Mouse (Mus musculus) embryonic facial prominence, embryonic 14.5 days (tissue): ENCODE data around the gene Oas1c. TPM values are rescaled to one million over a fixed set of nuclear protein-coding genes. Genes with fewer than 3 reads are reported as not detected.
A peak's percentile ranks its signal among the peaks of the same experiment; 100 is the strongest.

Experiments
- ATAC-seq: fragments of 200-750 bp; cut with Nextera tagmentation; 2 replicates; pipeline ENCODE4 v1.8.0; 2017; ENCODE audit warnings: low read depth, moderate number of reproducible peaks, moderate TSS enrichment
- DNase-seq: peaks from one replicate; pipeline ENCODE4 v3.0.0-alpha.2; 2015; ENCODE audit warnings: low spot score
- H3K27ac ChIP-seq: fragments of 300-500 bp; sonication (generic); replicated peaks from 2 replicates; pipeline ENCODE4 v1.5.1; 2014; ENCODE audit warnings: low read depth, mild to moderate bottlenecking, low read length, moderate library complexity
- H3K27me3 ChIP-seq: fragments of 300-500 bp; sonication (generic); replicated peaks from 2 replicates; pipeline ENCODE4 v1.6.1; 2014; ENCODE audit warnings: low read length; ENCODE audit not compliant: control insufficient read depth, insufficient read depth
- H3K36me3 ChIP-seq: fragments of 300-500 bp; sonication (generic); 2 replicates; pipeline ENCODE4 v1.6.1; 2014; ENCODE audit warnings: low read length, mixed read lengths; ENCODE audit not compliant: control insufficient read depth, insufficient read depth
- H3K4me1 ChIP-seq: fragments of 300-500 bp; sonication (generic); 2 replicates; pipeline ENCODE4 v1.6.1; 2014; ENCODE audit warnings: antibody characterized with exemption, low read length; ENCODE audit not compliant: control insufficient read depth, insufficient read depth
- H3K4me2 ChIP-seq: fragments of 300-500 bp; sonication (generic); 2 replicates; pipeline ENCODE4 v1.6.1; 2014; ENCODE audit warnings: low read depth, mild to moderate bottlenecking, low read length, moderate library complexity, mixed read lengths
- H3K4me3 ChIP-seq: fragments of 300-500 bp; sonication (generic); 2 replicates; pipeline ENCODE4 v1.5.1; 2014; ENCODE audit warnings: low read depth, mild to moderate bottlenecking, low read length
- H3K9ac ChIP-seq: fragments of 300-500 bp; sonication (generic); 2 replicates; pipeline ENCODE4 v1.6.1; 2014; ENCODE audit warnings: low read depth, mild to moderate bottlenecking, low read length, moderate library complexity, mixed read lengths
- H3K9me3 ChIP-seq: fragments of 300-500 bp; sonication (generic); 2 replicates; pipeline ENCODE4 v1.6.1; 2016; ENCODE audit warnings: low read length; ENCODE audit not compliant: control insufficient read depth
- WGBS: fragments of 180-500 bp; shearing (Covaris S2); extraction: QIAGEN DNeasy Blood & Tissue Kit; methylation state at CpG from one replicate; pipeline ENCODE4 v1.1.7; 2014; 5-methylcytosine and 5-hydroxymethylcytosine counted together
- polyA plus RNA-seq: library from polyadenylated mRNA; unstranded; fragments of >200 nt; fragmentation: Nextera tagmentation; extraction: Ambion mirVana; gene quantifications from 2 replicates; pipeline ENCODE4 v1.2.1, GENCODE M21; 2014

Gene Oas1c
- polyA plus RNA-seq, result 0.24 and 0.39 TPM in 2 replicates

GRCm38 (mm10) chr5:120811951-120812819, at the start of gene Oas1c:
Gene Oas1c (minus strand): TSS chr5:120812514.
- WGBS, result 4% methylated on average over 18 of the region's 18 CpGs
- H3K9ac ChIP-seq, result peak within 1 kb of the TSS; percentile 41
- no peaks in the 10 kb centered on the region for H3K27me3 ChIP-seq
- H3K4me2 ChIP-seq, result peak within 1 kb of the TSS; percentile 54
- H3K36me3 ChIP-seq, result no peaks in the 10 kb centered on the region
- H3K4me1 ChIP-seq, result peaks cover 5% of the 10 kb centered on the region; the same call in 1 of the 2 replicates
- ATAC-seq (peak; percentile 95), DNase-seq (peak; percentile 96)
- peak within 1 kb of the TSS; percentile 33 for H3K4me3 ChIP-seq
- no peaks in the 10 kb centered on the region for H3K9me3 ChIP-seq
- H3K27ac ChIP-seq, result peak within 1 kb of the TSS; percentile 75

- Histone ChIP-seq H3K4me2 (no peak within 1 kb of the TSS), H3K9ac (no peak within 1 kb of the TSS), H3K27ac (no peak within 1 kb of the TSS), H3K9me3 (no peaks in the 10 kb centered on the region), H3K36me3 (no peaks in the 10 kb centered on the region), H3K27me3 (no peaks in the 10 kb centered on the region), H3K4me1 (no peaks in the 10 kb centered on the region), H3K4me3 (no peak within 1 kb of the TSS)
- no peak for ATAC-seq
- no peak for DNase-seq
- WGBS, result 45% methylated on average over 4 of the region's 4 CpGs
These were observed 48.8 kb upstream of the Oas1c start, which contains the start of gene Oas1h for GRCm38 (mm10) chr5:120861121-120861520. Gene Oas1h (plus strand): TSS chr5:120861421.

- WGBS, result 79% methylated on average over 2 of the region's 2 CpGs
- Histone ChIP-seq H3K4me1 (no peaks in the 10 kb centered on the region), H3K27me3 (no peaks in the 10 kb centered on the region), H3K4me2 (no peak overlapping the region), H3K9ac (no peak overlapping the region), H3K4me3 (no peak overlapping the region), H3K36me3 (no peaks in the 10 kb centered on the region), H3K27ac (no peak overlapping the region), H3K9me3 (peaks cover 7% of the 10 kb centered on the region)
- ATAC-seq (no peak), DNase-seq (no peak)
These were observed 46.9 kb upstream of the Oas1c start for GRCm38 (mm10) chr5:120859241-120859640.

- H3K36me3 ChIP-seq, result no peaks in the 10 kb centered on the region
These were observed 37.4 kb upstream of the Oas1c start for GRCm38 (mm10) chr5:120849601-120850136.

GRCm38 (mm10) chr5:120847067-120847466, 34.8 kb upstream of the Oas1c start, which contains the start of gene Oas1f:
Gene Oas1f (plus strand): TSS chr5:120847367.
- Histone ChIP-seq H3K4me1 (no peaks in the 10 kb centered on the region), H3K36me3 (no peaks in the 10 kb centered on the region), H3K27ac (no peak within 1 kb of the TSS), H3K4me3 (no peak within 1 kb of the TSS), H3K4me2 (no peak within 1 kb of the TSS), H3K9ac (no peak within 1 kb of the TSS), H3K9me3 (no peaks in the 10 kb centered on the region), H3K27me3 (no peaks in the 10 kb centered on the region)
- DNase-seq (no peak), ATAC-seq (no peak)
- WGBS, result 70% methylated on average over 4 of the region's 4 CpGs

More at GRCm38 (mm10) chr5:120849601-120850136, 37.4 kb upstream of the Oas1c start:
- Histone ChIP-seq H3K4me3 (no peak overlapping the region), H3K27me3 (no peaks in the 10 kb centered on the region), H3K27ac (no peak overlapping the region), H3K4me1 (no peaks in the 10 kb centered on the region), H3K9ac (no peak overlapping the region), H3K9me3 (peaks cover 8% of the 10 kb centered on the region), H3K4me2 (no peak overlapping the region)
- DNase-seq, result peak; percentile 31
- ATAC-seq, result no peak
- WGBS, result 67% methylated on average over 3 of the region's 3 CpGs

- Histone ChIP-seq H3K4me3 (no peak overlapping the region), H3K27ac (no peak overlapping the region), H3K36me3 (no peaks in the 10 kb centered on the region), H3K9me3 (no peaks in the 10 kb centered on the region), H3K27me3 (no peaks in the 10 kb centered on the region), H3K4me1 (no peaks in the 10 kb centered on the region), H3K9ac (no peak overlapping the region), H3K4me2 (no peak overlapping the region)
- peak; percentile 86 for ATAC-seq
- DNase-seq, result peak; percentile 92
- 44% methylated on average over 3 of the region's 3 CpGs for WGBS
These were observed 32.4 kb upstream of the Oas1c start for GRCm38 (mm10) chr5:120844713-120845112.

- Histone ChIP-seq H3K4me3 (no peak overlapping the region), H3K4me1 (no peaks in the 10 kb centered on the region), H3K9ac (no peak overlapping the region), H3K4me2 (no peak overlapping the region), H3K9me3 (no peaks in the 10 kb centered on the region), H3K36me3 (no peaks in the 10 kb centered on the region), H3K27me3 (peaks cover 8% of the 10 kb centered on the region; the same call in 1 of the 2 replicates), H3K27ac (no peak overlapping the region)
- DNase-seq (peak; percentile 8), ATAC-seq (no peak)
- 7% methylated on average over 8 of the region's 8 CpGs for WGBS
These were observed 24.6 kb upstream of the Oas1c start for GRCm38 (mm10) chr5:120836731-120837585.
